Mouse (Mus musculus) inflammation-experienced regulatory T-cells (primary cell): ENCODE data around the gene Fbn1. TPM values are rescaled to one million over a fixed set of nuclear protein-coding genes. Genes with fewer than 3 reads are reported as not detected.

Source experiments
- polyA plus RNA-seq, 2 experiments: library from polyadenylated mRNA; unstranded; fragments of 100-300 nt; shearing (Covaris generic); gene quantifications; one replicate each; pipeline ENCODE4 v1.2.1; 2017

The Fbn1 gene
- polyA plus RNA-seq = under 1 TPM; 0.02 to 0.47 TPM

GRCm38 (mm10) chr2:125507893-125508292, at the start of gene Fbn1:
Gene Fbn1 (minus strand): TSS chr2:125507993.

GRCm38 (mm10) chr2:125505006-125505745, 2.6 kb downstream of the Fbn1 start, which contains the start of gene Gm9913:
Gene Gm9913 (plus strand): TSS chr2:125505089.

Other genes with a start within 250 kb of the Fbn1 start
- under 1 TPM; 0.07 to 0.71 TPM for gene Gm9913, start 2.9 kb downstream of the Fbn1 start, polyA plus RNA-seq
- gene Cep152, start 117.1 kb upstream of the Fbn1 start, polyA plus RNA-seq = 10 to 100 TPM; 10.1 to 12.2 TPM
- 10 to 100 TPM; 40.0 to 58.9 TPM for gene Eid1, start 165.1 kb upstream of the Fbn1 start, polyA plus RNA-seq
- gene Shc4, start 216.2 kb upstream of the Fbn1 start, polyA plus RNA-seq = 1 to 10 TPM in 1 of 2 experiments, under 1 TPM in 1; 0.66 to 2.1 TPM